Mouse (Mus musculus) layer of hippocampus, adult 9-11 months (tissue): ENCODE results near the gene Aldh3b2.

ENCODE experiments used
- DNase-seq: peaks from one replicate; pipeline ENCODE4 v3.0.0; 2022

The Aldh3b2 gene

GRCm38 (mm10) chr19:3988750-3989149, 16.6 kb downstream of the Aldh3b2 start:
- no peak for DNase-seq

GRCm38 (mm10) chr19:3990804-3991203, 18.7 kb downstream of the Aldh3b2 start:
- no peak for DNase-seq

DNA sequence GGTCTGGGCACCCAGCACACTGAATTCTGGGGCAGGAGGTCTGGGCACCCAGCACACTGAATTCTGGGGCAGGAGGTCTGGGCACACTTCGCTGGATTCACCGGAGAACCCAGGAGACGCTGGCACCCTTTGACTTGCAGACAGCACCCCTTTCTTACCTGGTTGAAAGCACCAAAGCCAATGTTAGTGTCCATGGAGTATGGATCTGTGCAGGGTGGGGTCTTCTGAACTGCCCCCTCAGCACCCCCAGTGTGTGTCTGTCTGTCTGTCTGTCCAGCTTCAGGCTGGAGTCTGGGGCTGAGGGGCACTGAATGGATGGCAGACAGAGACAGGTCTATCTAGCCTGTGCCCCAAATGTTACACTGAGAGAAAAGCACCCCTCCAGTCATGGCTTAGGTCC, 19.4 kb downstream of the Aldh3b2 start:
- DNase-seq, result no peak

DNA sequence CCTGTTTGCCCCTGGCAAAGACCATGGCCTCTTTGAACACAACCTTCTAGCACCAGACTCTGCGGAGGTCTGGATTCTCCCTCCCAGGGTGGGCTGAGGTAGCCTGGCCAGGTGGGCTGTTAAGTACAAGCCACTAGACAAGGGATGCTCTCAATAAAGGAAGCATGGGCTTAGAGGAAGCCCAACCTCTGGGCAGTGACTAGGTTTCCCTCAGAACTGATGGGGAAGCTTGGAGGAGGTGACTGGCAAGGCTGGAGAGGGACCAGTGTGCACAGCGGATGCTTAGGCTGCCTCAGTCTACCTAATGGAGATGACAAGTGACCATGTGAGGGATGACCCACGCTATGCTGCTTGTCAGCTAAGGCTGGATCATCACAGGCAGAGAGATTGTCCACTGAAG, 19.8 kb downstream of the Aldh3b2 start:
- no peak for DNase-seq

- DNase-seq, result no peak
These were observed 20.3 kb downstream of the Aldh3b2 start, which contains the start of gene Tbx10 for GRCm38 (mm10) chr19:3992416-3992815. TSS of gene Tbx10 (plus strand) at chr19:3992752.

DNA sequence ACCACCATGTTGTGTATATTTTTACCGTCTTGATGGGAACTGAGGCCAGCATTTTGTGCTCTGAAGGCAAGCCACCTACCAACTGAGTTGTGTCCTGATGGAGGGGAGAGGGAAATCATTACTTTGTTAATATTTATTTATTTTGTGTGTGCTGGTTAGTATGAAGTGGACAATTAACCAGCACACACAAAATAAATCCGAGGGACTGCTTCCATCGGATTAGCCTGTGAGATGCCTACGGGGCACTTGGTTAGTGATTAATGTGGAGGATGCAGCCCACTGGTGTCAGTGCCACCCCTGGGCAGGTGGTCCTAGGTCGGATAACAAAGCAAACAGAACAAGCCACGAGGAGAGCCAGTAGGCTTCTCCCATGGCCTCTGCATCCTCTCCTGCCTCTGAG, 22.8 kb downstream of the Aldh3b2 start:
- DNase-seq, result no peak

- no peak for DNase-seq
These were observed 23.4 kb downstream of the Aldh3b2 start for GRCm38 (mm10) chr19:3995505-3995904.

- DNase-seq, result no peak
These were observed 24.0 kb downstream of the Aldh3b2 start for GRCm38 (mm10) chr19:3996106-3996505.

DNA sequence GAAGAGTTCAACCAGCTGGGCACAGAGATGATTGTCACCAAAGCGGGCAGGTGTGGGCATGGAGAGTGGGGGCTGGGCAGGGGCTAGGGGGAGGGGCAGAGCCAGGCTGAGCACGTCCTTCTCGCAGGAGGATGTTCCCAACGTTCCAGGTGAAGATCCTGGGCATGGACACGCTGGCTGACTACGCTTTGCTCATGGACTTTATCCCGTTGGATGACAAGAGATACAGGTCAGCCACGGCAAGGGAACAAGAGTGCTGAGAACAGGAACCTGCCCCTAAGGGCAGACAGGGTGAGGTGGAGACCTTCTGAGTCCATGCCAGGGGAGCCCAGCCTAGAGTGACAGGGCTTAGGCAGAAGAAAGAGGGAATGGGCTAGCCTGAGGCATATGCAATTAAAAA, 24.6 kb downstream of the Aldh3b2 start:
- no peak for DNase-seq

- no peak for DNase-seq
These were observed 25.1 kb downstream of the Aldh3b2 start for GRCm38 (mm10) chr19:3997231-3997630.

GRCm38 (mm10) chr19:3998335-3998734, 26.2 kb downstream of the Aldh3b2 start:
- no peak for DNase-seq

DNA sequence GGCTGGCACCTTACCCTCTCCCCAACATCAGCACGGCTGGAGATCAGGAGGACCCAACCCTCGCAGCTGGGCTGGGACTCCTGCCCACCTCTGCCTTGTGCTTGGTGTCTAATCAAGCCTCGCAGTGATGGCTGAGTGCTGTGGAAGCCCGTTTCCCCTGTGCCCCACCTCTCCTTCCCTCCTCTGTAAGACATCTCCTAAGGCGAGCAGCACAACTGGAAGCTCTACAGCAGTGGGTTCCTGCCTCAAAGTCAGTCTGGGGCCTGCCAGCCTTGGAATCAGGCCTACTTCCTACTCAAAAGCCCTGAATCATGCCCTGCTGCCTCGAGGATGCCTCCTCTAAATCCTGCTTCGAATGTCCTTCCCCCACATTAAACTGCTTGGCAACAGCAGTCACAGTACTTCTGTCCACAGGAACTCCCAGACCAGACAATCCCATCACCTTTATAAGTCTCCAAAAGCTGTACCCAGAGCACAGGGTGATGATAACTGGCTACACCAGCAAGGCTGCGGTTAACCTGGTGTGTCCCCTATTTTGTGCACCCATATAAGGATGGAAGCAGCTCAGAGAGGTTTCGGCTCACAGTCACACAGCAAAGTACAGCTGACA, 27.1 kb downstream of the Aldh3b2 start:
- no peak for DNase-seq

DNA sequence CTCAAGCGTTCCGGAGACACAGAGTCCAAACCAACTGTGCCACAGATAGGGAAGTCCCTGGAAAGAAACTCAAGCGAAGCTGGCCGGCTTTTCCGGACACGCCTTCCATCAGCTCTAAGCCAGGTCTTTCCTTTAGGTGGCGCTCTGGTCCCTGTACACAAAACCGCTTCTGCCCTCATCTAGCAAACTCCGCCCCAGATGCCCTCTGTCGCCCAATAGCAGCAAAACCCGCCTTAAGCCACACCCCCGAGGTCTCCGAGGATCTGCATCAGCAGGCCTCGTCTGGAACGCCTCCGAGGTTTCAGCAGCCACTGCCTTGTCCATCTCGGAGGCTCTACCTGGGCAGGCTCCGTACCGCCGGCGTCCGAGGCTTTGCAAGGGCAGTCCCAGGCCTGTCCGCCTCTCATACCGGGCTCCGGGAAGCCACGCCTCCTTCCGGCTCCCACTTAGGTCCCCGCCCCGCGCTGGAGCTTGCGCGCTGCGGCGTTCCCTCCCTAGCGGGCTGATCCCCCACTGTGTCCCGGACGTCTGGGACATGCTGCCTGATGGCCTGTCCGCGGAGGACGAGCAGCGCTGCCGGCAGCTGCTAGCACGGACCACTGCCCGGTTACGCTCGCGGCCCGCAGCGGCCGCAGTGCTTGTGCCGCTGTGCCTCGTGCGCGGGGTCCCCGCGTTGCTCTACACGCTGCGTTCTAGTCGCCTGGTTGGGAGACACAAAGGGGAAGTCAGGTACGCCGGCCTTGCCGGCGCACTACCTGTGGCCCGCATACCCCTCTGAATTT, 28.2 kb downstream of the Aldh3b2 start, which contains the start of the genes Nudt8 and Gm49405:
Gene Nudt8, plus strand, starts transcription at position 462 of the 782 bp plus-strand sequence.
Gene Gm49405, plus strand, starts transcription at position 508 of the 782 bp plus-strand sequence.
- DNase-seq, result peak; percentile 98

GRCm38 (mm10) chr19:4000949-4001525, 28.9 kb downstream of the Aldh3b2 start:
- no peak for DNase-seq

DNA sequence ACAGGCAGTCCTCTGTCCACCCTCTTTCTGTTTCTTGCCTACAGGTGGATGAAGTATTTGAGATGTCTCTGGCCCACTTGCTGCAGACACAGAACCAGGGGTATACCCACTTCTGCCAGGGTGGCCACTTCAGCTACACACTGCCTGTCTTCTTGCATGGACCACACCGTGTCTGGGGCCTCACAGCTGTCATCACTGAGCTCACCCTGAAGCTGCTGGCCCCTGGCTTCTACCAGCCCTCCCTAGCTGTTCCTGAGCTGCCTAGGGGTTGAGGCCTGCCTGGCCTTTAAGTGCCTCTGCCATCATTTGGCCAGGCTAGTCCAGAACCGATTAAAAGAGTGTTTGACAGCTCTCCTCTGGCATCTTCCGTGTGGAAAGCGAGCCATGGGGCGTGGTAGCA, 29.6 kb downstream of the Aldh3b2 start:
- DNase-seq, result no peak

DNA sequence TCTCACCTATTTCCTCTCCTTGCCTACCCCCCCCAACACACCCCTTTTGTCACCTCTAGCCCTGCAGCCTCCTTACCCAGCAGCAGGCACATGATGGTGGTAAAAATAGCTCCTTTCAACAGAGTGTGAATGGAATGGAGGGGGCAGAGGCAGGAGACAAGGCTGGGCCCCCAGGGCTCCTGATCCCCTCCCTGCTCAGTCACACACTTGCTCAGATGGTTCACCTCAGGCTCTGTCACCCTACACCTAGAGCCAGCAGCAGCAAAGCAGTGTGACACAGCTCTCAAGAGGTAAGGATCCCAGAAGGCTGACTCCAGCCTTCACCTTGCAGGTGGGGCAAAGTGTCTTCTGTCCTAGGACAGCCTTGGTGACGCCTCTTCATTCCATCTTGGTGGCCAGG, 31.0 kb downstream of the Aldh3b2 start, which contains the start of gene Doc2g:
Gene Doc2g, plus strand, starts transcription at position 202 of the 400 bp plus-strand sequence.
- no peak for DNase-seq

GRCm38 (mm10) chr19:4003641-4004040, 31.5 kb downstream of the Aldh3b2 start:
- DNase-seq, result no peak

DNA sequence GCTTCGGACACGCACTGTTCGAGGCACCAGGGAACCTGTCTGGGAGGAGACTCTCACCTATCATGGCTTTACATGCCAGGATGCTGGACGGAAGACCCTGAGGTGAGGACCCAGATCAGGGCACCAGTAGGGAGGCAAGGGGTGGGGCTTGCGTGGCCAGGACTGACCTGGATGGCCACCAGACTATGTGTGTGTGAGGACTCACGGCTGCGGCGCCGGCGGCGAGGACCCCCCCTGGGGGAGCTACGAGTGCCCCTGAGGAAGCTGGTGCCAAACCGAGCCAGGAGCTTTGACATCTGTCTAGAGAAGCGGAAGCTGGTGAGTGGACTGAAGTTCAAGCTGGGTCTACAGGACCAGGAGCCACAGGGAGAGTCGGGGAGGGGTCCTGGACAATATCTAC, 32.2 kb downstream of the Aldh3b2 start:
- no peak for DNase-seq

- no peak for DNase-seq
These were observed 33.0 kb downstream of the Aldh3b2 start for GRCm38 (mm10) chr19:4005091-4005490.

GRCm38 (mm10) chr19:4005971-4006370, 33.8 kb downstream of the Aldh3b2 start:
- no peak for DNase-seq

DNA sequence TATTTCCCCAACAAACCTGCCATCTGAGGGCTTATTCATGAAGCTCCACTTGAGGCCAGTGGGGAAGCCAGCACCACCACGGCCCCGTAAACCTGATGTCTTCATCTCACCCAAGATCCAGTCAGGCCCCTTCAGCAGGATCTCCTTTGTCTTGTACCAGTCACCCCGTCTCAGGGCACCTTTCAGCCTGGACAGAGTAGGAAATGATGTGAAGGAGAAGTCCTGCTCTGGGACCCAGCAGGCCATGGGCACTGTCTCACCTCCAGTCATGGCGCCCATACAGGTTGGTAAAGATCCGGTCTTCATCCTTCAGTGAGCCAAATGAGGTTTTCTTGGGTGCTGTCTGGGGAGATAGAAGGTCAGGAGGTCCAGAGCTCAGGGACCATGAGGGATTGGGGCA, 39.0 kb downstream of the Aldh3b2 start:
- no peak for DNase-seq

DNA sequence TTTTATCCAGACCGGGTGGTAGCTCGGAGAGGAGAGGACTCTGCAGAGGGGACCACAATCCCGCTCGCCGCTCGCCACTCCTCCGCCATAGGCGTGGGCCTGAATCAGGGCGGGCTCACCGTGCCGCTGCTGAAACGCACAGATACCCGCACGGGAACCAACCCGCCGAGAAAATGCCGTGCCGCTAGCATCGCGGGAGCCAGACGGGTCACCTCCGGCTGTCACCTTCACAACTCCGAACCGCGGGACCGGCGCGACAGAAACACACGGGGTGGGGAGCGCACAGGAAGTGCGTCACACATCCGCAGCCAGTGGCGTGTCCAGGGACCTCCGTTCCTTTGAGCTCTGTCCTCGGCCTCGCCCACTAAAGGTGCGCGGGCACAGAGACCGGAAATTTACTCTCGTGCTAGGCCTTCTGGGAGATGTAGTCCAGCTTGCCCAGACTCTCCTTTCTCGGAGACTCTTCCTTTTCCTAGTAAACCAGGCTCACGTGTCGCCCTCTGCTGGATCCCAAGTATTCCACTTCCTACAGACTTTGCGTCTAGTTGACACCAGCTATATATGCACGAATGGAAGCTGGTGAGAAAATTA, 40.4 kb downstream of the Aldh3b2 start, which contains the start of gene Ndufv1:
Gene Ndufv1, minus strand, starts transcription at position 375 of the 591 bp plus-strand sequence.
- peak; percentile 99 for DNase-seq

- DNase-seq, result no peak
These were observed 40.9 kb downstream of the Aldh3b2 start for GRCm38 (mm10) chr19:4013066-4013465.
